Mouse (Mus musculus): Measurements from ENCODE around the gene 9030624G23Rik. TPM values are rescaled to one million over a fixed set of nuclear protein-coding genes. Genes with fewer than 3 reads are reported as not detected.
A peak's percentile ranks its signal among the peaks of the same experiment; 100 is the strongest.
"Not testable (repeated sequence)": the region's sequence is repeated elsewhere in the genome, so short reads cannot be mapped to it uniquely, and the experiment has no call there.

9030624G23Rik gene
- polyA plus RNA-seq (2012; rRNA removed), result 0.13 and 0.16 TPM in 2 replicates
- 0.10 and 0.25 TPM in 2 replicates for polyA plus RNA-seq (2014; fragmentation: Nextera tagmentation; extraction: Ambion mirVana)

GRCm38 (mm10) chr12:24097108-24097520, at the start of gene 9030624G23Rik:
9030624G23Rik (minus strand) TSS chr12:24097246.
- H3K4me1 ChIP-seq (replicated peaks; ENCODE audit: control insufficient read depth in 2 of 2, insufficient read depth in 2 of 2, low read length in 1 of 2); H3K9me3 ChIP-seq (ENCODE audit: control insufficient read depth, low read length); ATAC-seq (ENCODE audit: insufficient read depth); DNase-seq (ENCODE audit: low read depth in 3 of 3, low spot score in 3 of 3); H3K27ac ChIP-seq; H3K27me3 ChIP-seq (ENCODE audit: control insufficient read depth, insufficient read depth, low read length); H3K9ac ChIP-seq (replicated peaks); H3K36me3 ChIP-seq (replicated peaks; ENCODE audit: control insufficient read depth, insufficient read depth, low read depth): not testable (repeated sequence)
- H3K4me2 ChIP-seq (ENCODE audit: low read depth), result peak within 1 kb of the TSS; percentile 33
- 4% methylated on average over 30 of the region's 39 CpGs for WGBS (ENCODE audit: insufficient replicate concordance)
- peak within 1 kb of the TSS; percentile 39 for H3K4me3 ChIP-seq (ENCODE audit: insufficient read depth in 1 of 2, low read depth in 2 of 2, low read length in 2 of 2)

GRCm38 (mm10) chr12:24083096-24083495, 13.9 kb downstream of the 9030624G23Rik start:
- H3K4me1 ChIP-seq (replicated peaks; ENCODE audit: control insufficient read depth in 2 of 2, insufficient read depth in 2 of 2, low read length in 1 of 2), result not testable (repeated sequence)

More at GRCm38 (mm10) chr12:24083096-24083495, 13.9 kb downstream of the 9030624G23Rik start:
- H3K9me3 ChIP-seq (ENCODE audit: control insufficient read depth, low read length); H3K36me3 ChIP-seq (replicated peaks; ENCODE audit: control insufficient read depth, insufficient read depth, low read depth); H3K4me2 ChIP-seq (ENCODE audit: low read depth); H3K4me3 ChIP-seq (ENCODE audit: insufficient read depth in 1 of 2, low read depth in 2 of 2, low read length in 2 of 2); H3K9ac ChIP-seq (replicated peaks); H3K27me3 ChIP-seq (ENCODE audit: control insufficient read depth, insufficient read depth, low read length); H3K27ac ChIP-seq; ATAC-seq (ENCODE audit: insufficient read depth); DNase-seq (ENCODE audit: low read depth in 3 of 3, low spot score in 3 of 3): not testable (repeated sequence)
- 49% methylated on average over 2 of the region's 5 CpGs for WGBS (ENCODE audit: insufficient replicate concordance)
